Mouse (Mus musculus): ENCODE measurements around the gene Coro2a. TPM values are rescaled to one million over a fixed set of nuclear protein-coding genes. Genes with fewer than 3 reads are reported as not detected.

Gene Coro2a
- polyA plus RNA-seq, 1 experiment from 2014 or later: 7.0 TPM

DNA sequence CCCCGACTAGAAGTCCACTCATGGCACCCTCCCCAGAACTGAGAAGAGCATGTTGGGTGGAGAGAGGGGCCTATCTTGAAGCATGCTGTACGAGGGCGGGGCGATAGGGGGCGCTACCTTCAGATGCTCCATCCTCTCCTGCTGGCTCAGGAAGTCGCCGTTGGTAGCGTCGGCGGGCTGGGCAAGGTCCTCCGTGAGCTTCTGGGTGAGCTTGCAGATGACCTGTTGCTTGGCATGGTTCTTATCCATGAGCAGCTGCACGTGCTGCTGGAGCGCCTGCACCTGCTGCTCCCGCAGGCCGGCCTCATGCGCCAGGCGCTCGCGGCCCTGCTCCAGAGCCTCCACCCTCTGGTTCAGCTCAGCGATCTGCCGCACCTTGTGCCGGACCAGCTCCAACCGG, 18.3 kb upstream of the Coro2a start:
- 12% methylated on average over 23 of the region's 23 CpGs for WGBS
- no peak overlapping the region for H3K27ac ChIP-seq
- no peaks in the 10 kb centered on the region for H3K27me3 ChIP-seq (ENCODE audit: control insufficient read depth, insufficient read depth, low read length)
- 0 out of 2 replicates have a peak, but pooled peaks have one; percentile 16 for ATAC-seq (ENCODE audit: low FRiP score)
- no peak for DNase-seq (ENCODE audit: low spot score)
- no peaks in the 10 kb centered on the region for H3K36me3 ChIP-seq (replicated peaks; ENCODE audit: control insufficient read depth, insufficient read depth)
- no peaks in the 10 kb centered on the region for H3K4me1 ChIP-seq (replicated peaks; ENCODE audit: control insufficient read depth, insufficient read depth, low read length)
- no peaks in the 10 kb centered on the region for H3K9me3 ChIP-seq (ENCODE audit: control insufficient read depth, low read length)
- no peak overlapping the region for H3K4me2 ChIP-seq (replicated peaks)
- no peak overlapping the region for H3K4me3 ChIP-seq (replicated peaks; ENCODE audit: low read length)
- no peak overlapping the region for H3K9ac ChIP-seq

DNA sequence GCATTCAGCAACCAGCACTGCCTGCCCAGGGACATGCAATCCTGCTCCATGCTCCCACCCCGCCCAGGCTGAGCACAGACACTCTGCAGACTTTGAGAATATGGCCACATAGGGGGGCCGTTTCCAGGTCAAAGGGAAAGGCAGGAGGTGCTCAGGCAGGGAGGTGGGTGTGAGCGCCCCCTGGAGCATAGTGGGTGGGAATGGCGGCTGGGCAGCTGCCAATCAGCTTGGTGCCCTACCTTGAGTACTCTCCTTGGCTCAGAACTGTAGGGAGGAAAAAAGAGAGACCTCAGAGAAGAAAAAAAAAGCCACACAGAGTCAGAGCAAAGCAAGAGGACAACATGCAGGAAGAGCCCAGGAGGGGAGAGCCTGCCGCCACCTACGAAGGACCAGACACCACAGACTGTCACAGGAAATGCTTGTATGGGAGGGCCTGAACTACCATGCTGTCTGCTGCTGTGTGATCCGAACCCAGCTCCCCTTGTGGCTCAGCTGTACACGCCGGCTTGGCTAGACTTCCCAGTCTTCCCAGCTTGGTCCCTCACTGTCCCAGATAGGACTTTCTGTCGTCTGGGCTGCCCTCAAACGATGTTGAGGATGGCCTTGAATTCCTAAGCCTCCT, 16.3 kb upstream of the Coro2a start:
- 67% methylated on average over 11 of the region's 11 CpGs for WGBS
- ATAC-seq (ENCODE audit: low FRiP score): no peak
- Histone ChIP-seq H3K27ac (no peak overlapping the region), H3K27me3 (ENCODE audit: control insufficient read depth, insufficient read depth, low read length) (no peaks in the 10 kb centered on the region), H3K9ac (no peak overlapping the region), H3K36me3 (replicated peaks; ENCODE audit: control insufficient read depth, insufficient read depth) (no peaks in the 10 kb centered on the region), H3K4me1 (replicated peaks; ENCODE audit: control insufficient read depth, insufficient read depth, low read length) (no peaks in the 10 kb centered on the region), H3K4me3 (replicated peaks; ENCODE audit: low read length) (no peak overlapping the region), H3K9me3 (ENCODE audit: control insufficient read depth, low read length) (no peaks in the 10 kb centered on the region), H3K4me2 (replicated peaks) (no peak overlapping the region)
- DNase-seq (ENCODE audit: low spot score): no peak

- H3K9ac ChIP-seq: no peak overlapping the region
- 72% methylated on average over 6 of the region's 6 CpGs for WGBS
Measured at GRCm38 (mm10) chr4:46617408-46617807, 15.4 kb upstream of the Coro2a start.

DNA sequence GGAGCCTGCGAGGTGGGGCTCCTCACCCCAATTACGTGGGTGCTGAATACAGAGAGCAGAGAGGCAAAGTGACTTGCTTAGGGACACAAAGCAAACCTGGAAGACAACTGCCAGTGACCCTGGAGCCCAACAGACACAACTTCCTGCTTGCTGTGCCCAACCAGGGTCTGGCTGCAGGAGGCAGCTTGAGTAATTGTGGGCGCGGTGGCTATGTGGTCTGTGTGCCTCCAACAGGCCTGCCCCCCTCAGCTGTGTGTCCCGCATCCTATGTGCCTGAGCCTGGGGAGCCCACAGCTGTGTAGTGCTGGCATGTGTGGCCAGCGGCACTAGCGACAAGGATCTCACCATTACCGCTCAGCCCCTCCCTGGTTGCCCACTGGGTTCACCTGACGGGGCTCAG, 12.6 kb upstream of the Coro2a start:
- 79% methylated on average over 9 of the region's 9 CpGs for WGBS
- ATAC-seq (ENCODE audit: low FRiP score): no peak

More at GRCm38 (mm10) chr4:46617408-46617807, 15.4 kb upstream of the Coro2a start:
- no peaks in the 10 kb centered on the region for H3K27me3 ChIP-seq (ENCODE audit: control insufficient read depth, insufficient read depth, low read length)
- no peaks in the 10 kb centered on the region for H3K36me3 ChIP-seq (replicated peaks; ENCODE audit: control insufficient read depth, insufficient read depth)
- DNase-seq (ENCODE audit: low spot score) (no peak), ATAC-seq (ENCODE audit: low FRiP score) (no peak)
- H3K9me3 ChIP-seq (ENCODE audit: control insufficient read depth, low read length): no peaks in the 10 kb centered on the region
- no peak overlapping the region for H3K4me2 ChIP-seq (replicated peaks)
- no peak overlapping the region for H3K4me3 ChIP-seq (replicated peaks; ENCODE audit: low read length)
- H3K4me1 ChIP-seq (replicated peaks; ENCODE audit: control insufficient read depth, insufficient read depth, low read length): no peaks in the 10 kb centered on the region
- H3K27ac ChIP-seq: no peak overlapping the region

DNA sequence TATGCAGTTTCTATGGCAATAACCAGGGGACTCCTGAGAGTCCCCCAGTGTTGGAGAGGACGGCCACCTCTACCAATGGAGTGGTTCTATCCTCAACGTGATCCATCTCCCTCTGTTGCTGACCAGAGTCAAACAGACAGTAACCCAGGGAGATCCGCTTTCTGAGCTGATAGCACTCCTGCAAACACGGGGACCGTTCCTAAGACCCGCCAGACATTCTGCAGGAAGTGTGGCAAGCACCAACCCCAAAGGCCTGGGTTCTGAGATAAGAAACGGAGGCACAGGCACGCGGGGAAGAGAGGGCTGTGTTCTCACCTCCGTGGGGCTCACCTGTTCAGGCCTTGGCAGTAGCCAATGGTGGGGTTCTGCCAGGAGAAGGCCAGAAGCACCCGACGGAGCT, 11.6 kb upstream of the Coro2a start:
- Histone ChIP-seq H3K27ac (no peak overlapping the region), H3K9ac (no peak overlapping the region), H3K9me3 (ENCODE audit: control insufficient read depth, low read length) (no peaks in the 10 kb centered on the region), H3K4me2 (replicated peaks) (no peak overlapping the region), H3K27me3 (ENCODE audit: control insufficient read depth, insufficient read depth, low read length) (no peaks in the 10 kb centered on the region), H3K4me1 (replicated peaks; ENCODE audit: control insufficient read depth, insufficient read depth, low read length) (no peaks in the 10 kb centered on the region), H3K4me3 (replicated peaks; ENCODE audit: low read length) (no peak overlapping the region), H3K36me3 (replicated peaks; ENCODE audit: control insufficient read depth, insufficient read depth) (no peaks in the 10 kb centered on the region)
- DNase-seq (ENCODE audit: low spot score): no peak
- ATAC-seq (ENCODE audit: low FRiP score): no peak
- 81% methylated on average over 12 of the region's 12 CpGs for WGBS

More for the DNA sequence above, 12.6 kb upstream of the Coro2a start:
- H3K4me3 ChIP-seq (replicated peaks; ENCODE audit: low read length): no peak overlapping the region
- H3K9me3 ChIP-seq (ENCODE audit: control insufficient read depth, low read length): no peaks in the 10 kb centered on the region
- no peaks in the 10 kb centered on the region for H3K27me3 ChIP-seq (ENCODE audit: control insufficient read depth, insufficient read depth, low read length)
- no peak overlapping the region for H3K4me2 ChIP-seq (replicated peaks)
- no peak overlapping the region for H3K9ac ChIP-seq
- no peaks in the 10 kb centered on the region for H3K4me1 ChIP-seq (replicated peaks; ENCODE audit: control insufficient read depth, insufficient read depth, low read length)
- H3K27ac ChIP-seq: no peak overlapping the region
- no peak for DNase-seq (ENCODE audit: low spot score)
- no peaks in the 10 kb centered on the region for H3K36me3 ChIP-seq (replicated peaks; ENCODE audit: control insufficient read depth, insufficient read depth)

GRCm38 (mm10) chr4:46611181-46611580, 9.2 kb upstream of the Coro2a start:
- Histone ChIP-seq H3K27ac (no peak overlapping the region), H3K4me2 (replicated peaks) (no peak overlapping the region), H3K36me3 (replicated peaks; ENCODE audit: control insufficient read depth, insufficient read depth) (no peaks in the 10 kb centered on the region), H3K4me1 (replicated peaks; ENCODE audit: control insufficient read depth, insufficient read depth, low read length) (no peaks in the 10 kb centered on the region), H3K4me3 (replicated peaks; ENCODE audit: low read length) (no peak overlapping the region), H3K27me3 (ENCODE audit: control insufficient read depth, insufficient read depth, low read length) (no peaks in the 10 kb centered on the region), H3K9ac (no peak overlapping the region), H3K9me3 (ENCODE audit: control insufficient read depth, low read length) (no peaks in the 10 kb centered on the region)
- peak; percentile 98 for DNase-seq (ENCODE audit: low spot score)
- ATAC-seq (ENCODE audit: low FRiP score): peak; percentile 35; the same call in 1 of the 2 replicates
- under 1% methylated on average over 4 of the region's 4 CpGs for WGBS

GRCm38 (mm10) chr4:46607601-46608000, 5.6 kb upstream of the Coro2a start:
- 76% methylated on average over 3 of the region's 3 CpGs for WGBS
- no peaks in the 10 kb centered on the region for H3K4me1 ChIP-seq (replicated peaks; ENCODE audit: control insufficient read depth, insufficient read depth, low read length)
- H3K4me3 ChIP-seq (replicated peaks; ENCODE audit: low read length): no peak overlapping the region
- no peak for ATAC-seq (ENCODE audit: low FRiP score)
- H3K27me3 ChIP-seq (ENCODE audit: control insufficient read depth, insufficient read depth, low read length): no peaks in the 10 kb centered on the region
- H3K9me3 ChIP-seq (ENCODE audit: control insufficient read depth, low read length): no peaks in the 10 kb centered on the region
- no peaks in the 10 kb centered on the region for H3K36me3 ChIP-seq (replicated peaks; ENCODE audit: control insufficient read depth, insufficient read depth)
- DNase-seq (ENCODE audit: low spot score): no peak
- no peak overlapping the region for H3K4me2 ChIP-seq (replicated peaks)
- H3K27ac ChIP-seq: no peak overlapping the region
- no peak overlapping the region for H3K9ac ChIP-seq

GRCm38 (mm10) chr4:46605451-46605850, 3.4 kb upstream of the Coro2a start:
- 54% methylated on average over 11 of the region's 11 CpGs for WGBS
- no peaks in the 10 kb centered on the region for H3K4me1 ChIP-seq (replicated peaks; ENCODE audit: control insufficient read depth, insufficient read depth, low read length)
- H3K9ac ChIP-seq: no peak overlapping the region

DNA sequence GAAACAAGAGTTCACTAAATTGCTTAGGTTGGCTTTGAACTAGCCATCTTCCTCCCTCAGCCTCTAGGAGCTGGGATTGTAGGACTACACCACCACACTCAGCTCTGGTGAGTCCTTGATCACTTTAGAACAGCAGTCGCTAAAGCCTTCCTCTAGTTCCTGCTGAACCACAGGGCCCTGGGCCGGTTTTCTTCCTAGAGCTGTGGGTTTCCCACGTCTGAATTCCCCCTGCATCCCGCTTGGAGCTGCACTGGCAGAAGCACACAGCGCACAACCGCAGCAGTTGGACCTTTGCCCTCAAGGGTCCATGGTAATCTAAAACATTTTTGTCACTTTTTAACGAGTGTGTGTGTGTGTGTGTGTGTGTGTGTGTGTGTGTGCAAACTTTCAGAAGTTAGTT, 702 bp upstream of the Coro2a start:
- no peaks in the 10 kb centered on the region for H3K4me1 ChIP-seq (replicated peaks; ENCODE audit: control insufficient read depth, insufficient read depth, low read length)
- no peak overlapping the region for H3K9ac ChIP-seq
- H3K9me3 ChIP-seq (ENCODE audit: control insufficient read depth, low read length): no peaks in the 10 kb centered on the region
- no peak for DNase-seq (ENCODE audit: low spot score)
- H3K4me3 ChIP-seq (replicated peaks; ENCODE audit: low read length): no peak overlapping the region
- ATAC-seq (ENCODE audit: low FRiP score): no peak
- no peak overlapping the region for H3K4me2 ChIP-seq (replicated peaks)
- H3K27me3 ChIP-seq (ENCODE audit: control insufficient read depth, insufficient read depth, low read length): peaks cover 13% of the 10 kb centered on the region; the same call in 1 of the 2 replicates
- H3K27ac ChIP-seq: no peak overlapping the region
- no peaks in the 10 kb centered on the region for H3K36me3 ChIP-seq (replicated peaks; ENCODE audit: control insufficient read depth, insufficient read depth)
- WGBS: 66% methylated on average over 7 of the region's 7 CpGs

More at GRCm38 (mm10) chr4:46605451-46605850, 3.4 kb upstream of the Coro2a start:
- ATAC-seq (ENCODE audit: low FRiP score) (no peak), DNase-seq (ENCODE audit: low spot score) (no peak)
- Histone ChIP-seq H3K4me2 (replicated peaks) (no peak overlapping the region), H3K27ac (no peak overlapping the region), H3K36me3 (replicated peaks; ENCODE audit: control insufficient read depth, insufficient read depth) (no peaks in the 10 kb centered on the region), H3K9me3 (ENCODE audit: control insufficient read depth, low read length) (no peaks in the 10 kb centered on the region), H3K4me3 (replicated peaks; ENCODE audit: low read length) (no peak overlapping the region), H3K27me3 (ENCODE audit: control insufficient read depth, insufficient read depth, low read length) (peaks cover 6% of the 10 kb centered on the region; the same call in 1 of the 2 replicates)

All from hindbrain, embryonic 14.5 days (tissue).